Mouse (Mus musculus): ENCODE results near the gene 1700014D04Rik.
"Not testable (repeated sequence)": the region's sequence is repeated elsewhere in the genome, so short reads cannot be mapped to it uniquely, and the experiment has no call there.

Gene 1700014D04Rik

DNA sequence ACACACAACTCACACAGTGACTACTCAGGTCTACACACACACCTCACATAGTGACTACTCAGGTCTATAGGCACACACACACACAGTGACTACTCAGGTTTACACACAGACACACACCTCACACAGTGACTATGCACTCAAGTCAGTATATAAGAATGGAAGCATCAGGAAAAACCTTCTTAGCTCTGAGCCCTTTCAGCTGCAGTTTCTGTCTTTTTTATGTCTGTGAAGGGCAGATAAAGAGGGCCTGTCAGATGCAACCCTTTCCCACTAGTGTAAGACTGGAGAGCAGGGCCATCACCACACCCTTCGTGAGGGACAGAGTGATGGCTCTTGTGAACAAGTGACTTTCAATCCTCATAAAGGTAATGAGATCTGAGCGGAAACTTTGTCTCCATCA lies 8.1 kb downstream of the 1700014D04Rik start:
- DNase-seq (ENCODE audit: low read depth, low spot score), result no peak

DNA sequence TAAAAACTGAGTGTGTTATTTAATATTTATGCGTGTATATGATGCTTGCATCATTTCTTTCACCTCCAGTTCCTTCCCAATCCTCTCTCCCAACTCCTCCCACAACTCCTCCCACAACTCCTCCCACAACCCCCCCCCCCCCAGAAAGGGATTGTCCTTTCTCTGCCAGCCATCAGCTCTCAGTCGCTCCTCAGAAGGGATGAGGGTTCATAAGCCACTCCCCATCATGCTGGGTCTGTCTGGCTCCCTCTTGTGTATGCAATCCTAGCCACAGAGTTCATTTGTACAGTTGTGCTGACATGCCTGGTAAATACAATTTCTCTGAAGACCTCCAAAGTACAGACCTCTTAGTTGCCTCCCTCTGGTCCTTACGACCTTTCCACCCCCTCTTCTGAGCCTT lies 11.4 kb downstream of the 1700014D04Rik start:
- DNase-seq (ENCODE audit: low read depth, low spot score), result peak; percentile 20

DNA sequence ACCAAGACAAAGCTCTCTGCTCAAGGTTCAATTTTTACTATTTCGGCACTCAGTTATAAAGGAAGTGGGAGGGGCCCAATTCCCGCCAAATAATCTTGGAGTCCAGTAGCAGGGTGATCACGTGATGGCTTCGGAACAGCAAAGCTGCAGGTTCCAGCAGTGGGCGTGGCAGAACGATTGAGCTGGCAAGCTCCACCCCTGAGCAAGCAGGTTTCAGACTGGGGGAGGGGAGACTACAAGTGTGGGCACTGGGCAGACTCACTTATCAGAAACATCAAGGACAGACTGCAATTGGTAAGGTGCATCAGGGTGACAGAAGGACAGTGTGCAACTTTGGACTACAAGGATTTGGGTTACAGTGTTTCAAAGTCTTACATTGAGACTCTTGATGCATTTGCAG lies 12.2 kb downstream of the 1700014D04Rik start:
- not testable (repeated sequence) for DNase-seq (ENCODE audit: low read depth, low spot score)

DNA sequence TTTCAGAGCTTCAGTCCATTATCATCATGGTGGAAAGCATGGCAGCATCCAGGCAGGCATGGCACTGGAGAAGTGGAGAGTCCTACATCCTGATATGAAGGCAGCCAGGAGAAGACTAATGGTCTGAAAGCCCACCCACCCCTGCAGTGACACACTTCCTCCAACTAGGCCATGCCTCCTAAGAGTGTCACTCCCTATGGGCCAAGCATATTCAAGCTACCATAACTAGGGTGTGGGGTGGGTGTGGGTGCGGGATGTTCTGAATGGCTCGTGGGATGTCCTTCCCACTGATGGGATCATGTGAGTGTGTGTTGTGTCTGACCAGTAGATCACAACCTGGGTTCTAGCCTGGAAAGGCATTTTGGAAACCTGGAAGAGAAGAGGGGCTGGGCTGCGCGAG lies 12.6 kb downstream of the 1700014D04Rik start:
- DNase-seq (ENCODE audit: low read depth, low spot score), result no peak

DNA sequence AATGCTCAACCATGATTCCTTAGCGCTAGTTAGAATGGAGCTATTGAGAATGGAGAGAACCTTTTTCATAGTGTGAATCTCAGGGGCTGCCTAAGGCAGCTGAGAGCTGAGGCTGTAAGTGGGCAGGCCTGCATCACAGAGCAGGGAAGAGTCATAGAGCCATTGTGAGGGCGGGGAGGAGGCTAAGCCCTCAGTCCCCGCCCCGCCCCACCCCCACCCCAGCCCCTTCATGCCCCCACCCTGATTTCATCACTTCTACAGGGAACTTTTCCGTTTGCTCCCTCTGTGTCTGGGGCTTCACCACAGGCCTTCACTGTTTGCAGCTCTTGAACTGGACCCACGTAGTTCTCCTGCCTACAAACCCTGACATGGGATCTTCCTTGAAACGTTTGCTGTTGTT lies 14.9 kb downstream of the 1700014D04Rik start, which contains the start of gene Spata31d1d:
Spata31d1d (minus strand) TSS at position 101 of the 400 bp plus-strand sequence.
- no peak for DNase-seq (ENCODE audit: low read depth, low spot score)

DNA sequence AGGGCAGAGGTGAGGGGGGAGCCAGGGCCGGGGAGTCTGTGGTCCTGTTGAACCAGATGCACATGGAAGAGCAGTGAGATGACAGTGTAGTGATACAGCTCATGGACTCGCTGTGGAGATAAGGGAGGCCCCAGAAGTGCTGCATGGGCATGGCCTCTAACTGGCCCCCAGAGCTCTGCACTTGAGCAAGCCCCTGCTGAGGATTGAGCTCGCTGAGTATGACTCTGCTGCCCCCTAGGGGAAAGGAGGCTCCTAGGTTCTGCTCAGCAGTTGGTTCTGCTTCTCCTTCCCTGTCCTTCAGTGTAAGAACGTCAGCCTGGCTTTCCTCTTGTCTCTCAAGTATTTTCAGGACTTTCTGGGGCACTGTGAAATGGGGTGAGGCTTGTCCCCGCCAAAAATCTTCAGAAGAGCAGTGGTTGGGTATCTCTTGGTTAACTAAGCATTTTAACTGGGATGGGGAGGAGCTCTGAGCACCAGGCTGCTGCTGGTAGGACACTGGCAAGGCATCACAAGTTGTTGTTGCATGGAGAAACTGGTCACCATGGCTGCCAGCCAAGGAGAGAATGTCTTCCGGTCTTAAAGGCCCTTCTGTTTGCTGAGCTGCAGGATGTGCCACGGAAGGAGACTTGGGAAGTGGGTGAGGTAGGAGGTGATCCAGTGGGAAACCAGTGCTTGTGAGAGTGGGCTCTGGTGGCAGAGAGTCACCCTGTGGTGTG lies 18.0 kb downstream of the 1700014D04Rik start:
- peak; percentile 75 for DNase-seq (ENCODE audit: low read depth, low spot score)

DNA sequence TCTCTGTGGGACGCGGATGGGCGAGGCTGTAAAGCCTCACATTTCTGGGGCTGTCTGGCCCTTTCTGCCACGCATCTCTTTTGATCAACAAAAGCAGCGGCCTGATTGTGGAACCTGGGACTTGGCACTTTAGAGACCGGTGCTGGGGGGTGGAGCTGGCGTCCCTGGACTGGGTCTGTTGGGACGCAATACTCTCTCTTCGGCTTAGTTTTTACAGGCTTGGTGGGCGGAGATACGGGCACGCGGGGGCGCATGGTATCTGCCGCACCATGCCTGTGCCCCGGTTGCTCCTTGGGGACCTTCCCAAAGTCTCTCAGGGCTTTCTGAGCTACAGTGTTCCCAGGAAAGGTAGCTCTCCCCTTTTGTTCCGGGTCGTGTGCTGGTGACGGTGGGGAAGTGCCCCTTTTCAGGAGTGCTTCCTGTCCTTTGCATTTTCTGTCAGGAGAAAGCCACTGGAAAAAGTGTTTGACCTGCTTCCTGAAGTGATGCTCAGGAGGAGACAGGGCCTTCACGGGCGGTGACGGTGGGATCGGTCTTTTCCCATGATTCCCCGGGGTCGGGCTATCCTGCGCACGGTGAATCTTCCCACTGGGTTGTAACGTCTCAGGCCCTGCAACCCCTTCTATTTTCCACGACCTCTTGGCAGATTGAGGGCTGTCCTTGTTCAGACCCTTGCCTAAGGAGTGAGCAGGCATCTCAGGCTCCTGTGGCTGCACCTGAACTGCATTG lies 20.2 kb downstream of the 1700014D04Rik start:
- DNase-seq (ENCODE audit: low read depth, low spot score), result no peak

DNA sequence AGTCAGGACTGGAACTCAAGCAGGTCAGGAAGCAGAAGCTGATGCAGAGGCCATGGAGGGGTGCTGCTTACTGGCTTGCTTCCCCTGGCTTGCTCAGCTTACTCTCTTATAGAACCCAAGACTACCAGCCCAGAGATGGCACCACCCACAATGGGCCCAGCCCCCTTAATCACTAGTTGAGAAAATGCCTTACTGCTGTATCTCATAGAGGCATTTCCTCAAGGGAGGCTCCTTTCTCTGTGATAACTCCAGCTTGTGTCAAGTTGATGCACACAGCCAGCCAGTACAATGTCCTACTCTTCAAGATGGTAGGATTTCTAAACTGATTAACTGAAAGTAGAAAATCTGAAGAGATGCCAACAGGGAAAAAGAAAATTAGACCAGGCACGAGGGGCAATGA lies 24.5 kb downstream of the 1700014D04Rik start:
- not testable (repeated sequence) for DNase-seq (ENCODE audit: low read depth, low spot score)

DNA sequence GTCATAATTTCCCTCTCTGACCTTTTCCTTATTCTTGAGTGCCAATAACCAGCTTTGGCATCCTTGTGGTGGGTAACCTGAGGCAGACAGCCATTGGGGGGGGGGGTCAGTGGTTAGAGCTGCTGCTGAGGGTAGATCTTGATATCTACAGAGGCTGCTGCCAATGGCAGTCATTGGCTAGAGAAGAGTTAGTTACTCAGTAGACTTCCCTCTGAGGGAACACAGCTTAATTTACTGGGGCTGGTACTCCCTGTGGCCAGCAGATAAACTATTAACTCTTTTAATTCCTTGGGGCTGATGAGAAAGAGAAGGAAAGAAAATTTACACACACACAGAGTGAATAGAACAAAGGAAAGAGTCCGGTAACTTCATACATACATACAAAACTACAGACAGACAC lies 27.1 kb downstream of the 1700014D04Rik start:
- no peak for DNase-seq (ENCODE audit: low read depth, low spot score)

DNA sequence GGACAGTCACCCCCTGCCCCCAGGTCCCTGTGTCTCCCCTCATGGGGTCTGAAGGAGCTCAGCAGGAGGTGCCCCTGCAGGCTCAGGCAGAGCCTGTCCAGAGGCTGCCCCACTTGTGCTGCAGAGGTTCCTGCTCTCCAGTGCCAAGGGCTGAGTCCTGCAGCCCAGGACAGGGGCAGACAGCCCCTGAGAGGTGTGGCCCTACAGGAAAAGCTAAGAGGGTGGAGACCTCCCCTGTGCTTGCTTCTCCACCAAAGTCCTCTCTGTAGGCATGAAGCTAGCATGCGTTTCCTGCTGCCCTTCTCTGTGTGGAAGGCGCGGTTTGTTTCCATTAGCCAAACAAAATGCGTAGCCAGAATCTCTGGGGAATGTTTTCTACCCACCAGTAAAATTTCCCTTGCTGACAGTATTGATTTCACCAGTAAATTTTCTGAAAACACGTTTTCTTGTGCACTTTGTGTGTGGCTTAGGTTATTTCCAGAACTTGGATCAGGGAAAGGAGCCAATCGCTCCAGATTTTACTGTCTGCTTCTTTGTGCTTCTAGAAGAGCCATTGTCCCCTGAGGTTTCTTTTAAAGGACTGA lies 27.6 kb downstream of the 1700014D04Rik start:
- DNase-seq (ENCODE audit: low read depth, low spot score), result peak; percentile 24

DNA sequence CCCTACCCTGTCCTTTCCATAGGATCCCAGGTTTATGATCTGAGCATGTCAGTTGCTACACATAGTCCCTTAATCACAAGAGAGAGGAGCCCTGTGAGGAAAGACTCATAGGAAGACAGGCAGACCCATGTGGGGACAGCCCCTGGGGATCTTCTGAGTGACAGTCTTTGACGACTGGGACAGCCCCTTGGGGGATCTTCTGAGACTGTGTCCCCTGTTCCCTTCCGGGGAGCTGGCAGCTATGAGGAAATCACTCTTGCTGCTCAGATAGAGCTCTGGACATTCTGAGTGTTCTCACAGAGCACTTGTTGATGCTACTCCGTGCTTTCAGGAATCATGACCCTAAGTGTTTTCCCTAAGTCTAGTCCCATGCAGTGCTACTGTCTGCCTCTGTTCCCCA lies 32.8 kb downstream of the 1700014D04Rik start:
- peak; percentile 42 for DNase-seq (ENCODE audit: low read depth, low spot score)

DNA sequence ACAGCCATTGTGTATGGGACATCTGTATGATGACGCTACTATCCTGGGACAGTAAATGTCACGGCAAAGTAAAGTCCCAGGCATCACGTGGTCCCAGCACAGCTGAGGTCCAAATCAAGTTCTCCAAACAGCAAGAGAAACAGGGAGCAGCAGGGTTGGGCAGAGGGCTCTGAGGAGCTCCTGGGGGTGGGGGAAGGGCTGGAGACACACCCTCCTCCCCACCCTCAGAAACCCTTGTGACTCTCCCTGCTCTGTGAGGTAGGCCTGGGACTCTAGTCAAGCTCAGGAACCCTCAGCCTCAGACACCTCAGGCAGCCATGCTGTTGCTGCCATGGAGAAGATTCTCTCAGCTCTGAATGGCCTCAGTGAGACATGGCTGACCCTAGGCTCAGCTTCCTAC lies 34.6 kb downstream of the 1700014D04Rik start, which contains the start of gene Spata31d1b:
Spata31d1b (plus strand) TSS at position 301 of the 400 bp plus-strand sequence.
- DNase-seq (ENCODE audit: low read depth, low spot score), result not testable (repeated sequence)

DNA sequence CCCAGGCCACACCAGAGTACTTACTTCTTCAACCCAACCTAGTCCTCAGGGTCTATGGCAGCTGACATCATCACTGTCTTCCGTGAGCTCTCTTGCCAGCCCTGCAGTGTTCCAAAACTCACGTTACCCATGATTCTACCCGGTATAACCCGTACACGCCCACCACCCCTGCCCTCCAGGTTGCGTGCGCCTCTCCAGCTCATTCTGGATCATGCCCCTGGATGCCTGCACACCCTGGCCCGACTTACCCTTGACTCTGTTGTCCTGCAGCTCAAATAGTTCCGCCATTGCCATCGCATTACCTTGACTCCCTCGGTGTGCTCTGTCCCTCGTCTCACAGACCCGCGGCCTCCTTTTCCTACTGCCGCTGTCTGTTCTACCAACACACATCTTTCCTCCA lies 36.3 kb downstream of the 1700014D04Rik start, which contains the start of gene Spata31d1a:
Spata31d1a (minus strand) TSS at position 101 of the 400 bp plus-strand sequence.
- no peak for DNase-seq (ENCODE audit: low read depth, low spot score)

DNA sequence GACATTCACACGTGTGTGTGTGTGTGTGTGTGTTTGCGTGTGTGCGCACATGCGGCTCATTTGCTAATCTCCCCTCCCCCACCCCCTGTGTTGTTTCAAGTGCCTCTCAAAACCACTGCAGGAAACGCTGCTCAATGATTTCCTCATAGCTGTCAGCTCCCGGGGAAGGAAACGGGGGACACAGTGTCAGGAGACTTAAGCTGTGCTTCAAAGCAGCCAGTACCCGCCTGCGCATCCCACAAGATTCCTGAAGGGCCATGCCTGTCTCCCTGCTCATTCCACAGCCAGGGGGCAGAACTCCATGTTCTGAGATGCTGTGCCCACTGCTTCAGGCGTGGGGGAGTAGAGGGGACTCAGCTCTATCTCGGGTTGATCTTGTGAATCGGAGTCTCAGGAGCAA lies 42.0 kb downstream of the 1700014D04Rik start:
- DNase-seq (ENCODE audit: low read depth, low spot score), result peak; percentile 80

DNA sequence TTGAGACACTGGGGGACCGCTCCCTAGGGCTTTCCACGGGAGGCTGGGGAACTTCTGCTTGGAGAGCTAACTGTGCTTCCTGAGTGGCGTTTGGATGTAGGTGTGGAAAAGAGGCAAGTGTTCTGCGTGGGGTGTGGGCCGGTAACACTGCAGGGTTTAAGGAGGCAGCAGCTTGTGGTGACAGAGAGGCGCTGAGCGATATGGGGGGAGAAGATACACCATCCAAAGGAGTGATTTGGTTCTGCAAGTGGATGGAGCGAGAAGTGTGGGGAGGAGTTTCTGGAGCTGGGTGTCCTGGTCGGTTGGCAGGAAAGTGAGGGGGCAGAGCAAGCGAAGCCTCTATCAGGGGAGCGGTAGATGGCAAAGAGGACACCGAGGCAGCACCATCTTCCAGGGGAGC lies 43.0 kb downstream of the 1700014D04Rik start:
- no peak for DNase-seq (ENCODE audit: low read depth, low spot score)

DNA sequence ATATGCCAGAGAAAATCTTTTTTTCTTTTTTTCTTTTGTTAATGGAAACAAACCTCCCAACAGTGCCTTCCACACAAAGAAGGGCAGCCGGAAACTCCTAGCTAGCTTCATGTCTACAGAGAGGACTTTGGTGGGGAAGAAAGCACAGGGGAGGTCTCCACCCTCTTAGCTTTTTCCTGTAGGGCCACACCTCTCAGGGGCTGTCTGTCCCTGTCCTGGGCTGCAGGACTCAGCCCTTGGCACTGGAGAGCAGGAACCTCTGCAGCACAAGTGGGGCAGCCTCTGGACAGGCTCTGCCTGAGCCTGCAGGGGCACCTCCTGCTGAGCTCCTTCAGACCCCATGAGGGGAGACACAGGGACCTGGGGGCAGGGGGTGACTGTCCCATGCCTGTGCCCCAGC lies 46.4 kb downstream of the 1700014D04Rik start:
- DNase-seq (ENCODE audit: low read depth, low spot score), result not testable (repeated sequence)

DNA sequence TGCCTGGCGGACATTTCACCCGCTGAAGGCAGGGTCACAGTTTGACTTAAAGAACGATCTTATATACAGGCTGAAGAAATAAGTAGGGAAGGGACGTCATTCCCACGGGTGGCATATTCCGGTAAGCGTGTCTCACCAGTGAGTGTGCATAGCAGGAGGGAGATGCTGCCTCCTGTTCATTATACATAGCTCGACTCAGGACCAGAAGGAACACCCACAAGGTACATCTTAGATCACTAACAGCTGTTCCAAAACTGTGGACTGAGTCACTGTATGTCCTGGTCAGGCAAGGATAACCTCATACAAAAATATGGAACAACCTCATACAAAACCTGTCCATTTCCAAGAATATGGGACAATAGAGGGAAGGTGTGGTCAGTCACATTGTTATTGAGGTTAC lies 47.4 kb downstream of the 1700014D04Rik start:
- DNase-seq (ENCODE audit: low read depth, low spot score), result no peak

DNA sequence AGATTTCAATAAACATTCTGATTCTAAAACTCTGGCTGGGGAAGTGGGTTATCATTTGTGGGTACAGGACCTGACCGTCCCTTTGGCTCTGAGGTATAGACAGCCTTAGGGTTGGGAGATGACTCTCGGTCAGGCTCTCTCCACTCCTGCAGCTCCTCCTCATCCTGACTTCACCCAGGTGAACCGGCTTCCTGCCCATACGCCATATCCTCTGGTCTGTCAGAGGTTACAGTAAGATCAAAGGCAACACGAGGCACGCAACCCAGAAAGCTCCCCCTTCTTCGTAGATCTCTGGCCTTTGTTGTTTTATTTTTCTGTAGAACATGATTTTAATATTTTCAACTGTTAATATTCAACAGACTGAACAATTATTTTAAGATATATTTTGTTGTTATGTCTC lies 50.8 kb downstream of the 1700014D04Rik start:
- DNase-seq (ENCODE audit: low read depth, low spot score), result peak; percentile 51

DNA sequence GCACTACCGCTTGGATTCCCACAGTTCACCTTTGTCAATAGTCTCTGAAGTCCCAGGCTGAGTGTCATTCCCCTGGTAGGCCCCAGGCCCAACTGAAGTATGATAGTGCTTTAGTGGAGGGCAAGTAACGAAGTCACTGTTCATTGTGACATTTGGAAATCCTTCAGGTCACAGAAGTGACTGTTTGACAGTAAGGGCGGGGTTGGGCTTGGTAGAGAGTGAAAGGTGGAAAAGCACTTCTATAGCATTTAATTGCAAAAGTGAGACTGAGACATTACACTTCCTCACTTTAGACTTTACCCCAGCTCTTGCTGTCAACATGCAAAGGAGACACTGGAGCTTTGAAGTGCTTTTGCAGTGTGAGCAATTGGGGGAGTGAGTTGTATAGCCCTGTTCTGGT lies 52.5 kb downstream of the 1700014D04Rik start, which contains the start of gene 4921517D22Rik:
4921517D22Rik (minus strand) TSS at position 101 of the 400 bp plus-strand sequence.
- DNase-seq (ENCODE audit: low read depth, low spot score), result no peak

DNA sequence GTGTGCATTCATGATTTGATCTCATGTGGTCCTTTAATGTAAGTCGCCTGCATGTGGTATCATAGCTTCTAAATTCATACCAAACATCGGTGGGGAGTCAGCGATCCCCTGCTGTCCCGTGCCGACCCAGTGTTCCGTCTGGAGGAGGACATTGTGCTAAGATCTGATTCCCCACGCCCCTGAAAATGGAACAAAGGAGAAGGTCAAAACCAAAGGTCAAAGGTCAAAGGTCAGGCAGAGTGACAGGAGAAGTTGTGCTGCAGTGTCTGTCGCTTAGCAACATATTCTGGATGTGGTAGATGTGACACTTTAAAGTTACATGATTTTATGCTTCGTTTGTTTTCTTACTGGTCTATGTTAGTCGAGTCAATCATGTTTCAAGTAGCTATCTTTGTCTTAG lies 55.1 kb downstream of the 1700014D04Rik start:
- DNase-seq (ENCODE audit: low read depth, low spot score), result no peak
